Mouse (Mus musculus) neural tube, embryonic 14.5 days (tissue): Measurements from ENCODE around the gene Gigyf1. TPM values are rescaled to one million over a fixed set of nuclear protein-coding genes. Genes with fewer than 3 reads are reported as not detected.
A peak's percentile ranks its signal among the peaks of the same experiment; 100 is the strongest.

ENCODE experiments used
- ATAC-seq: fragments of 200-750 bp; cut with Nextera tagmentation; 2 replicates; pipeline ENCODE4 v1.8.0; 2017; ENCODE audit warnings: low read depth, mild to moderate bottlenecking, moderate TSS enrichment, moderate library complexity
- H3K27ac ChIP-seq: fragments of 300-500 bp; sonication (generic); 2 replicates; pipeline ENCODE4 v1.5.1; 2014; ENCODE audit warnings: low read depth, mild to moderate bottlenecking, control low read depth, low read length, moderate library complexity, mixed read lengths
- H3K27me3 ChIP-seq: fragments of 300-500 bp; sonication (generic); 2 replicates; pipeline ENCODE4 v1.6.1; 2014; ENCODE audit warnings: low read length; ENCODE audit not compliant: control insufficient read depth, insufficient read depth
- H3K36me3 ChIP-seq: fragments of 300-500 bp; sonication (generic); 2 replicates; pipeline ENCODE4 v1.6.1; 2014; ENCODE audit warnings: low read length, mixed read lengths; ENCODE audit not compliant: control insufficient read depth, insufficient read depth
- H3K4me1 ChIP-seq: fragments of 300-500 bp; sonication (generic); 2 replicates; pipeline ENCODE4 v1.6.1; 2014; ENCODE audit warnings: low read length; ENCODE audit not compliant: control insufficient read depth, insufficient read depth
- H3K4me2 ChIP-seq: fragments of 300-500 bp; sonication (generic); 2 replicates; pipeline ENCODE4 v1.6.1; 2014; ENCODE audit warnings: mild to moderate bottlenecking, low read depth, low read length, control low read depth
- H3K4me3 ChIP-seq: fragments of 300-500 bp; sonication (generic); 2 replicates; pipeline ENCODE4 v1.5.1; 2014; ENCODE audit warnings: low read depth, low read length, control low read depth, mixed read lengths
- H3K9ac ChIP-seq: fragments of 300-500 bp; sonication (generic); replicated peaks from 2 replicates; pipeline ENCODE4 v1.6.1; 2014; ENCODE audit warnings: low read depth, mild to moderate bottlenecking, control low read depth, low read length, mixed read lengths
- H3K9me3 ChIP-seq: fragments of 300-500 bp; sonication (generic); 2 replicates; pipeline ENCODE4 v1.6.1; 2016; ENCODE audit warnings: low read length; ENCODE audit not compliant: control insufficient read depth
- WGBS: fragments of 180-500 bp; shearing (Covaris S2); extraction: QIAGEN DNeasy Blood & Tissue Kit; methylation state at CpG from one replicate; pipeline ENCODE4 v1.1.7; 2014; 5-methylcytosine and 5-hydroxymethylcytosine counted together
- polyA plus RNA-seq: library from polyadenylated mRNA; unstranded; fragments of >200 nt; fragmentation: Nextera tagmentation; extraction: Ambion mirVana; gene quantifications from 2 replicates; pipeline ENCODE4 v1.2.1, GENCODE M21; 2014

Gene Gigyf1
- polyA plus RNA-seq, 1 experiment from 2014 or later = 21.2 TPM

DNA sequence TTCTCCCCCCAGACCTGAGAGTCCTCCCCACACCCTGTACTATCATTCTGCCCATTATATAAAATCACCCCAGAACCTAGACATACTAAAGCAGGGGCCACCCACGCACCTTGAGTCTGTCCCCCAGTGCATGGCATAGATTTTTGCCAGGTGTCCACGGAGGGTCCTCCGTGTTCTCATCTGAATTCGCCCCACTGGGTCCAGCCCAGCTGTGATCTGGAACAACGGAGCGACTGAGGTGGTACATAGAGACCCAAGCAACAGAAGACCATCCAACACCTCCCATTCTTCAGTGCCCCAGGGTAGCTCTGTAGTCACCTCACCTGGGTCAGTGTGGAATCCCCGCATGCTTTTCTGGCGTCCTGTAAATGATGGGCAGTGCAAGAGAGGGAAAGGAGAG is 11.7 kb downstream of the Gigyf1 start:
- Histone ChIP-seq H3K36me3 (peaks cover 36% of the 10 kb centered on the region), H3K27ac (peak overlapping the region; percentile 94), H3K4me2 (peak overlapping the region; percentile 93), H3K27me3 (no peaks in the 10 kb centered on the region), H3K9ac (peak overlapping the region; percentile 93), H3K4me3 (peak overlapping the region; percentile 94), H3K9me3 (no peaks in the 10 kb centered on the region), H3K4me1 (peaks cover 11% of the 10 kb centered on the region; the same call in 1 of the 2 replicates)
- no peak for ATAC-seq
- WGBS = 72% methylated on average over 8 of the region's 8 CpGs

DNA sequence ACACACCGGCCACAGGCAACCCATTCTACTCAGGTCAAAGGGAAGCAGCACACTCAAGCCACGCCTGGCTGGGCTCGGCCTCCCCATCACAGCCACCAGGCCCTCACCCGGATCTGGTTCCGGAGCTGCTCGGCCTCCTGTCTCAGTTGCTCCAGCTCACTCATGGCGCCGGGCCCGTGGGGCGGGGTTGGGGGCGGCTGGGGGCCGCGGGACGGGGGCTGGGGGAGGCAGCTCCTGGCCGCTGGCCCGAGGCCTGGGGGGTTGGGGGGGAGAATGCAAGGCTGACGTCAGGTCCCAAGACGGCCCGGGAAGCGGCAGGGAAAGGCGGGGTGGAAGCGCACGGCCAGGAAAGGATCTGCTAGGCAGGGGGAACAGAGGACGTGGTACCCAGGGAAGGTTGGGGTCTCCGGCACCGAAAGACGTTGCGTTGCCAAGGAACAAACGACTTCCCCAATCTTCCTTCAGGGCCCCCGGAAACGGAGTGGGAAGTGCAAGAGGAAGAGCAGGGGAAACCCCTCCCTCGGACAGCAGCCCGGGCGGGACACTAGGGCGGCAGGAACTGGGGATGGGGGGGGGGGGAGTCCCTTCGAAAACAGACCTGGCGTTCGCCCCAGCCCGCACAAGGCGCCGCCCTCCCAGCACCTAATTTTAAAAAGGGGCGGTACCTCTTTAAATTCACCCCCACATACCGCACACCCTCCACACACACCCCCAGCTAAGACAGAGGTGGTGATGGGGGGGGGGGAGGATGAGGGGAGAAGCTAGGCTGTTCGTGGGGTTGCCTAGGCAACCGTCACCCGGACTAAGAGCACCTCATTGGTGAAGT is 12.5 kb downstream of the Gigyf1 start:
- peak; percentile 67 for ATAC-seq
- WGBS = under 1% methylated on average over 45 of the region's 46 CpGs
- H3K9ac ChIP-seq = peak overlapping the region; percentile 93
- peak overlapping the region; percentile 94 for H3K4me3 ChIP-seq
- peaks cover 29% of the 10 kb centered on the region for H3K36me3 ChIP-seq
- peak overlapping the region; percentile 93 for H3K4me2 ChIP-seq
- H3K27me3 ChIP-seq = no peaks in the 10 kb centered on the region
- peaks cover 11% of the 10 kb centered on the region; the same call in 1 of the 2 replicates for H3K4me1 ChIP-seq
- H3K27ac ChIP-seq = peak overlapping the region; percentile 94
- no peaks in the 10 kb centered on the region for H3K9me3 ChIP-seq

DNA sequence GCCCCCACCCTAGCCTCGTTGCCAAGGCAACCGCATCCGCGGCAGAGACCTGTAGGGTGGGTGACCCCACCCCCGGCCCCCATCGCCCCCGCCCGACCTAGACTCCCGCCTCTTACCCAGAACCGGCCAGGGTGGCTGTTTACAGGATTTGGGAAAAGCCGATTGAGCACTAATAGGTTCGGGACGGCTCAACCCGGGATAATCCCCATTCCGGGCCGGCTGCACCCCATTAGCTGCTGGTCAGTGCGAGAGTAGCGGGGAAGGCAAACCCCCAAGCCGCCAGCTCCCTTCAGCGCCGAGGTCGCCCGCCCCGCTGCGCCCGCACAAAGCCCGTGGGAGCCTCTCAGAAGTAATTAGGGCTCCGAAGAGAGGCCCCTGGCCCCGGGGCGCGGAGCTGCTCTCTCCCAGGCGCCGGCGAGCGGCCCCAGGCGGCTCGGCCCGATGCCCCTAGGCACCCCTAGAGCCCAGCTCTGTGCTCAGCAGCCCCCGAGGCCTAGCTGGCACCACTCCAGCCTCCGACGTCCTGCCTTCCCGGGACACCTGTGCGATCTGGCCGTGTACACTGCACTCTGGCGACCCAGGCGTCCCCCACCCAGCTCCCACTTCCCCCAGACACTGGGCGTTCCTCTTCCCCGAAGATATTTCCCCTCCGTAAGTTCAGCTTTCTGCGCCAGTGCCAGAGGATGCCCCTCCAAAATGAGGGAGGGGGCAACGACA is 13.2 kb downstream of the Gigyf1 start:
- Histone ChIP-seq H3K9ac (peak overlapping the region; percentile 93), H3K27me3 (no peaks in the 10 kb centered on the region), H3K36me3 (peaks cover 29% of the 10 kb centered on the region), H3K4me1 (peaks cover 9% of the 10 kb centered on the region; the same call in 1 of the 2 replicates), H3K4me2 (peak overlapping the region; percentile 93), H3K27ac (peak overlapping the region; percentile 94), H3K4me3 (peak overlapping the region; percentile 94), H3K9me3 (no peaks in the 10 kb centered on the region)
- WGBS = under 1% methylated on average over 46 of the region's 51 CpGs
- peak; percentile 26 for ATAC-seq

DNA sequence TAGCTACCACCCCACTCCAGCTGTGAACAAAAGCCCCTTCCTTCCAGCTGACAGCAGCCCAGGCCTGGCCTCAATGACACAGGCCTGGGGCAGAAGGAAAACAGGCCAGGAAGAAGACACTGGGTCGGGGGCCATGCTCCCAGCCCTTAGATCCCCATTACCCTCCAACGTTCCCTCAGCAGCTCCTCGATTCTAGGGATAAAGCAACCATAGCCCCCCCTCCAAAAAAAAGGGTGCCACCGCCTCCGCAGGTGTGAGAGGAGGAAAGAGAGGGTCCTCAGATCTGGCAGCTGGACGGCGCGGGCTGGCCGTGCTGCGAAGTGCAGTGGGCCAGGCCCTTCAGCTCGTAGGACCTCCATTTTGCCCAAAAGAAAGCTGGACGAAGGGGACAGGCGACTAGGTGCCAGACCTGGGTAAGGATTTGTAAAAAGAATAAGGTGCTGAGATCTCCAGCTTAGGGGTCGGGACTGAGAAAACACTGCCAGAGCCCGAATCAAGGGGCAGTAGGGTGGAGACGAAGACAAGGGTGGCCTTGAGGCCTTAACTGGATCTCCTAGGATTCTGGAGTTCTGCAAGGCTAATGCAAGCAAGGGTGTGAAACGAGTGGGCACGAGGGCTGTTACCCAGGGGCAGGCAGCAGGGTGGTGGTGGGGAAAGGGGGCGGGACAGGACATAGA is 13.9 kb downstream of the Gigyf1 start:
- no peaks in the 10 kb centered on the region for H3K9me3 ChIP-seq
- no peak for ATAC-seq
- peaks cover 26% of the 10 kb centered on the region for H3K36me3 ChIP-seq
- peak overlapping the region; percentile 94 for H3K4me3 ChIP-seq
- WGBS = 1% methylated on average over 18 of the region's 19 CpGs
- peak overlapping the region; percentile 93 for H3K4me2 ChIP-seq
- H3K27ac ChIP-seq = peak overlapping the region; percentile 94
- peak overlapping the region; percentile 93 for H3K9ac ChIP-seq
- no peaks in the 10 kb centered on the region for H3K27me3 ChIP-seq
- peaks cover 9% of the 10 kb centered on the region; the same call in 1 of the 2 replicates for H3K4me1 ChIP-seq

DNA sequence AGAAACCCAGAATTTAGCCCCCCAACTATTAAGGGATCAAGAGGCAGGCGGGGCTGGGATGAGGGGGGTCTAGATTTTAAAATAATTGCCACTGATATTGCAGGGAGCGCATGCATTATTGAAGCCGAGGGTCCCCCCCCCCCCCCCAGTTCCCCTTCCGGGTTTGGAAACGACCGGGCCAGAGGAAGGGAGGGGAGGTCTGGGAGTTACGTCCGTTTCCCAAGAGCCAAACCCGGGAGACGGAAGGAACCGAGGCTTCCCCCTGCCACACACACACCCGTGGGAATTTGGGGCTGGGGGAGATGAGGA is 14.4 kb downstream of the Gigyf1 start:
- Histone ChIP-seq H3K4me1 (peaks cover 9% of the 10 kb centered on the region; the same call in 1 of the 2 replicates), H3K4me3 (peak overlapping the region; percentile 94), H3K4me2 (peak overlapping the region; percentile 93), H3K9me3 (no peaks in the 10 kb centered on the region), H3K27ac (peak overlapping the region; percentile 94), H3K9ac (peak overlapping the region; percentile 93), H3K36me3 (peaks cover 21% of the 10 kb centered on the region), H3K27me3 (no peaks in the 10 kb centered on the region)
- 0% methylated on average over 10 of the region's 12 CpGs for WGBS
- ATAC-seq = no peak

DNA sequence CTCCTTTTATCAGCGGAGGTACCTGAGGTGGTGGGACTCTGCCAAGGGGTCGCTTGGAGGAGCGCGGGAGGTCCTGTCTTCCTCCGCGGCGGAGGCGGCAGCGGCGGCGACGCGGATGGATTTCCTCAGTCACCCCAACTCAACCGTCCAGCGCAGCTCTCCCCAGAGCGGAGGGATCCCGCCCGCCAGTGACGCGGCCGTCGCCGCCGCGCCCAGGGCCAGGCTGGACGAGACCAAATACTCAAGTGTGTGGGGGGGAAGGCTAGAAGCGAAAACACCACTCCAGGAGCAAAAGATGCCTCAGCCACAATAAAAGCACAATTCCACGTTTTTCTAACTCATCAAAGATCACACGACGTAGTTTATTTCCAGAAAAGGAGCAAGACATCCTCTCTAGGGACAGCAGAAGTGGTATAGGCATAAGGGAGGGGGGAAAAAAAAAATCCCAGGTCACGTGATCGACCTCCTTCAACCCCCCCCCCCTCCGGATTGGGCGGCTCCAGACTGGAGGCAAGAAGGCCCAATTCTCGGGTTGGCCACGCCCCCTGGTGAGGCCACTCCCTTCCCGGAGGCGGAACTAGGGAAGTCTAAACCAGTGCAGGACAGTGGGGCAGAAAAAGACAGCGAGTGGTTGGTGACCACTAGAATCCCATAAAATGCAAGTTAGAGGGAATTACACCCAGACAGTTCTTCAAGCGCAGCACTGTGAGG is 14.9 kb downstream of the Gigyf1 start, which contains the start of the genes Epo and Gnb2:
TSS of gene Epo (minus strand) at position 126 of the 711 bp plus-strand sequence.
TSS of gene Gnb2 (minus strand) at position 394 of the 711 bp plus-strand sequence.
- Histone ChIP-seq H3K4me3 (peak within 1 kb of the TSS; percentile 94), H3K4me1 (peaks cover 9% of the 10 kb centered on the region; the same call in 1 of the 2 replicates), H3K9ac (peak within 1 kb of the TSS; percentile 93), H3K27me3 (no peaks in the 10 kb centered on the region), H3K9me3 (no peaks in the 10 kb centered on the region), H3K4me2 (peak within 1 kb of the TSS; percentile 93), H3K36me3 (peaks cover 16% of the 10 kb centered on the region), H3K27ac (peak within 1 kb of the TSS; percentile 94)
- WGBS = under 1% methylated on average over 40 of the region's 40 CpGs
- ATAC-seq = peak; percentile 69

DNA sequence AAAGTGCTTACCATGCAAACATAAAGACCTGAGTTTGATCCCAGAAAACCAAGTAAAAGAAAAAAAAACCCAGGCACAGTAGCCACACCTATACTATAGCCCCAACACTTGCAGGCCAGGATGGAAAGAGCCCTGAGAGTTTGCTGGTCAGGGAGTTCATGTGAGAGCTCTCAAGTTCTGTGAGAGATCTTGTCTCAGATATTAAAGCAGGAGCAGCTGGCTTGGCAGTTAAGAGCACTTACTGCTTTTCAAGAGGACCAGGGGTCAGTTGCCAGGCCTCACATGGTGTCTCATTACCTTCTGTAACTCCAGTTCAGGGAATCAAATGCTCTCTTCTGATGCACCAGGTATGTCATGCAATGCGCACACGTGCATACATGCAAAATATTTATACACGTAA is 16.4 kb downstream of the Gigyf1 start:
- 96% methylated on average over 3 of the region's 3 CpGs for WGBS
- Histone ChIP-seq H3K27me3 (no peaks in the 10 kb centered on the region), H3K4me1 (peaks cover 2% of the 10 kb centered on the region; the same call in 1 of the 2 replicates), H3K4me3 (no peak overlapping the region), H3K9me3 (no peaks in the 10 kb centered on the region), H3K9ac (no peak overlapping the region), H3K4me2 (no peak overlapping the region), H3K36me3 (peaks cover under 1% of the 10 kb centered on the region), H3K27ac (no peak overlapping the region)
- no peak for ATAC-seq

DNA sequence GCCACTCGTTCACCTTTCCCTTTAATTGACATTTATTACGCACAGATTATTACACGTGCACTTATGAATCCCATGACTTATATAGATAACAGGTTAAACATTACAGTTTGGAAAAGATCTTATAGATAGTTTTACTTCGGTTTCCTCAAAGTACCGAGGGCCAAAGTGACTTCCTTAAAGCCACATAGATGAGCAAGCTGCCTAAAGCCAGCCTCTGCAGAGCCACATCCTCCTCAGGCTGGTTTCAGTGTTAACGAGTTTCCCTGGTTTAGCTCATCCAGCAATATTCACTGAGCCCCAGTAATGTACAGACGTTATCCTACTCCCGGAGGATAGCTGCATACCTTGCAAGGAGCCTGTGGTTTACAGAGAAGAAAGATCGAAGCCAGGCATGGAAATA is 17.0 kb downstream of the Gigyf1 start:
- no peak for ATAC-seq
- no peaks in the 10 kb centered on the region for H3K9me3 ChIP-seq
- no peaks in the 10 kb centered on the region for H3K4me1 ChIP-seq
- no peaks in the 10 kb centered on the region; the same call in 1 of the 2 replicates for H3K36me3 ChIP-seq
- no peak overlapping the region for H3K9ac ChIP-seq
- no peak overlapping the region for H3K27ac ChIP-seq
- H3K27me3 ChIP-seq = no peaks in the 10 kb centered on the region
- 89% methylated on average over 9 of the region's 9 CpGs for WGBS
- H3K4me3 ChIP-seq = no peak overlapping the region
- no peak overlapping the region for H3K4me2 ChIP-seq
